Mouse (Mus musculus): ENCODE measurements at regions not wholly inside any gene's neighbourhood (a gene's known extent, or its start where the extent isn't known, plus 50 kb on each side); places are given as distances from the start of the nearest gene placed in this dataset.

DNA sequence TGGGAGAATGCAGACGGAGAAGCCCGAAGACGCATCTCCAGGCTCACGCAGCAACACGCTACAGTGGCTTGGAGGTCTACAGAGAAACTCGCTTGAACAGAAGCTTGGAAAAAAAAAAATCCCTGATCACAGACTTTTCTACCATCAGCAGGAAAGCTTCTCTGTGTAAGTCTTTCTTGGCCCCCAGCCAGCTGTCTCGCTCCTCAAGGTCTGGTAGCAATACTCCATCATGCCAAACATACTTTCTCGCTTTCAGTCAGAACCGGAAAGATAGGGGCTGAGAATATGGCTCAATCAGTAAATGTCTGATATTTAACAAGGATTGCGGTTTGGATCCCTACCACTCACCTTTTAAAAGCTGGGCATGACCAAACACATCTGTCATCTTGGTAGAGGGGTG lies 126.2 kb upstream of the Slc7a11 start:
- no peak for ATAC-seq (ENCODE audit: insufficient number of reproducible peaks, low FRiP score, low TSS enrichment)

DNA sequence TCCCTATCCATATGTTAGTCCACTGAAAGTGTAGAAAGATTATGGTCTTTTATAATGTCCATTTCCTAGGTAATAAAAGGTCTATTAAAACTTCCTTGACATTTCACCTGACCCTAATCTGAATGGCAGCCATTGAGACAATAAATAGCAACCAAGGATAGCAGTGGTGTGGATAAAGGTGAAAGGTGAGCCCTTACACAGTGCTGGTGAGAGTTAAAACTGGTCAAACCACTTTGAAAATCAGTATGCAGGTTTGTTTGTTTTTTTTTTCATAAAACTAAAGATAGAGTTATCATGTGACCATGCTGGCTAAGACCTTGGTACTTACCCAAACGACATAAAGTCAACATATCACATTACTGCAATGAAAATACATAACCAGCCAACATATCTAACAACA lies 110.7 kb upstream of the Slc7a11 start:
- ATAC-seq (ENCODE audit: insufficient number of reproducible peaks, low FRiP score, low TSS enrichment): no peak

DNA sequence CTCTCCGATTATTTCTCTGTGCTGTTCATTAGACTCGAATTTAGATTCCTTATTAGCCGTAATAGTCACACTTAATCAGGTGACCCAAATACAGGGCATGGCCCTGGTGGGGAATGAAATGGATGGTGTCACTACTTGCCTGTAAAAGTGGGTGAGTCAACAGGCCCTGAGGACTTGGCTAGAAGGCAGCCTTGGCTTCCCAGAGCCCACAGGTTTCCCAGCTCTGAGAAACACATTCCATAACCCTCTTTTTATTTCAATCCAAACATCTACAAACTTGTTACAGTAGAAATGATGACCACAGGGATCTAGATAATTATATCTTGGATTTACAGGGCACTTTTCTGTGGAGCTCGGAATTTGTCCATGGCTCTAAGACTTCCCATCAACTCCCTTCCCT lies 105.2 kb upstream of the Slc7a11 start:
- ATAC-seq (ENCODE audit: insufficient number of reproducible peaks, low FRiP score, low TSS enrichment): no peak

DNA sequence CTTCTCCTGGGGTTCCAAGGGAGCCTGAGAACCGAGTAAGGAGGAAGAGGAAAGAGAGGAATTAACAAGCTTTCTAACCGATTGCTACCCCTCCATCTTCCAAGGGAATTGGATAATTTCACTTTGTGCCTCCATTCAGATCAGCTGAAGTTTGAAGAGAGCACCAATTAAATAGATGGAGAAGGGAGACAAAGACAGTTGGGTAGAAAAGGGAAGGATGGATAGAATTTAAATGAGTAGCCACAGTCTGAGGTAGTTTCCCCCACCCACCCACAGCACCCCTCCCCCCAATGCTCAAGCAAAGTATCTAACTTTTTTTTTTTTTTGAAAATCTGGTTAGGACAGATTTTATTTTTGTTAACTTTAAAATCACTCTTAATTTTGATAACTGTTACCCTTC lies 87.2 kb upstream of the Slc7a11 start:
- ATAC-seq (ENCODE audit: insufficient number of reproducible peaks, low FRiP score, low TSS enrichment): no peak

DNA sequence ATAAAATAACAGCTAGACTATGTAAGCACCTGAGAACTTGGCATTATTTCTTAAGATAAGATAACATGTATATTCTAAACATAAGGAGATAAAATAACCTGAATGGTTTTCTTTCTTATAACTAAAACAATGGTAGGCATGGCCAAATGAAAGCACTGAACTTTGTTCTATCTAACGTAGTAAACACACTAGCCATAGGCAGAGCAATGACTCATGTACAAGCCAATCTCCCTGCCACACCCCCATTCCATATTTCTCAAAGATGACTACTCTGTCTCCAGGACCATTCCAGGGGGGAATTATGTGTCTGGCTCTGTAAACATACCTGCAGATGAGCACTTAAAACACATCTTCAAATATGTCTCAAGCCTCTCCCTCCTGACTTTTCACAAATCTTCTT lies 80.6 kb upstream of the Slc7a11 start:
- ATAC-seq (ENCODE audit: insufficient number of reproducible peaks, low FRiP score, low TSS enrichment): no peak

DNA sequence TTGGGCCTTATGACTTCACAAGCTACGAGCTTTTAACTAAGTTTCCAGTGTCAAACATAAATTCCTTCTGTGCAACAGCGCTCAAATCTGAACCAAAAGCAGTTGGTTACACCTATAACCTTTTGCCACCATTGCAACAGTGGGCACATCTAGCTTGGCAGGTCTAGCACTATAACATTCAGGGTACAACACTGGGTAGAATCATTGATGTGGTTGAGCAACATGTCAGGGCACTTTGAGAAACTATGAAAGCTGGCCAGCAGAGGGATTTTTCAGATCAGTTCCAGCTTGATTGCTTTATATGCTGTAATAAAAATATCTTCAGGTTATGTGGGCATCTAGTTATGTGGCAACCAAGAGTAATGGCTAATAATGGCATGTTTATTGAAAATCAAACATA lies 63.8 kb upstream of the Slc7a11 start:
- no peak for ATAC-seq (ENCODE audit: insufficient number of reproducible peaks, low FRiP score, low TSS enrichment)
